Mouse (Mus musculus): ENCODE measurements around the gene 4931428F04Rik. TPM values are rescaled to one million over a fixed set of nuclear protein-coding genes. Genes with fewer than 3 reads are reported as not detected.

The 4931428F04Rik gene
- polyA plus RNA-seq, 1 experiment from 2014 or later, result 122 TPM

DNA sequence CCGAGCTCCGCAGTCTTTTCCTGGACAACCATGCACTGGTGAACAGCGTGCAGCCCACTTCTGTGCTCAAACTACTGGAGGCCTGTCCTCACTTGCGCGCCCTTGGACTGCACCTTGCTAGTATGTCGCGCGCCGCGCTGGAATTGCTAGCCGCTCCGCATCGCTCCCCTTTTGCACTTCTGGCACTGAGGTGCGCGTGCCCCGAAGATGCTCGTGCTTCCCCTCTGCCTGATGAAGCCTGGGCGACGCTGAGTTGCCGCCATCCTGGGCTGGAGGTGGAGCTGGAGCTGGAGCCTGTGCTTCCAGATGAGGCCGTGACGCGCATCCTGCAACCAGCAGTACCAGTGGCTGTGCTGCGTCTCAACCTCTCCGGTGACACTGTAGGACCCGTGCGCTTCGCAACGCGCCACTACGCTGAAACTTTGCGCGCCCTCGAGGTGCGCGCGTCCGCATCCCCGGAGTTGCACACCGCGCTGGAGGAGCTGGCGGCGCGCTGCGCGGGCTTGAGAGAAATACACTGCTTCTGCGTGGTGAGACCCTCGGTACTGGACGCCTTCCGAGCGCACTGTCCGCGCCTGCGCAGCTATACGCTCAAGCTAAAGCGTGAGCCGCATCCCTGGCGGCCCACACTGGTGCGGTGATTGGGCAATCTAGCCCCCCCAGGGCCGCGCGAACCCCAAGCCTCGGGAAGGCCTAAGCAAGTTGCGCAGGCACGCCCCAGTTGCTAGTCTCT lies 21.2 kb downstream of the 4931428F04Rik start:
- H3K27me3 ChIP-seq (replicated peaks), result peaks cover 95% of the 10 kb centered on the region
- H3K9ac ChIP-seq (replicated peaks), result peak overlapping the region; percentile 54
- peak overlapping the region; percentile 80 for H3K4me2 ChIP-seq
- peak overlapping the region; percentile 82 for H3K27ac ChIP-seq (replicated peaks)
- WGBS, result 3% methylated on average over 65 of the region's 65 CpGs
- peak; percentile 89 for ATAC-seq (ENCODE audit: low FRiP score)
- H3K36me3 ChIP-seq, result no peaks in the 10 kb centered on the region
- H3K4me1 ChIP-seq, result peaks cover 56% of the 10 kb centered on the region
- peak overlapping the region; percentile 54 for H3K4me3 ChIP-seq (replicated peaks)
- no peaks in the 10 kb centered on the region for H3K9me3 ChIP-seq (replicated peaks)

DNA sequence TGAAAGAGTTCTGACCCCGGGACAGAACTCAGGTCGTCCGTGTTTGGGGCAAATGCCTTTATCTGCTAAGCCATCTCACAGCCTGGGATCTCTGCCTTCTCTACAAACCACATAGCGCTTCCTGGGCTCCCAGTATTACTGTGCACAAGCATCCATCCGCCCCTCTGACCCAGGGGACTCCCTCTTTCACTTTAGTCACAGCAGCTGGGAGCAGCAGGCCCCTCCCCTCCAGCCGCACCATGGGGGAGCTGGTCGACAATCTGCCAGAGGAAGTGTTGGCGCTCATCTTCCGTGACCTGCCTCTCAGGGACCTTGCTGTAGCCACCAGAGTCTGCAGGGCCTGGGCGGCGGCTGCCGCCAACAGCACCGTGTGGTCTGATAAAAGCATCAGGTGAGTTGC lies 22.9 kb downstream of the 4931428F04Rik start:
- no peaks in the 10 kb centered on the region for H3K36me3 ChIP-seq
- no peak overlapping the region for H3K27ac ChIP-seq (replicated peaks)
- 13% methylated on average over 13 of the region's 13 CpGs for WGBS
- peaks cover 91% of the 10 kb centered on the region for H3K27me3 ChIP-seq (replicated peaks)
- no peaks in the 10 kb centered on the region for H3K9me3 ChIP-seq (replicated peaks)
- ATAC-seq (ENCODE audit: low FRiP score), result no peak
- H3K4me1 ChIP-seq, result peaks cover 56% of the 10 kb centered on the region
- H3K4me3 ChIP-seq (replicated peaks), result no peak overlapping the region
- H3K9ac ChIP-seq (replicated peaks), result no peak overlapping the region
- H3K4me2 ChIP-seq, result peak overlapping the region; percentile 3; the same call in 1 of the 2 replicates

DNA sequence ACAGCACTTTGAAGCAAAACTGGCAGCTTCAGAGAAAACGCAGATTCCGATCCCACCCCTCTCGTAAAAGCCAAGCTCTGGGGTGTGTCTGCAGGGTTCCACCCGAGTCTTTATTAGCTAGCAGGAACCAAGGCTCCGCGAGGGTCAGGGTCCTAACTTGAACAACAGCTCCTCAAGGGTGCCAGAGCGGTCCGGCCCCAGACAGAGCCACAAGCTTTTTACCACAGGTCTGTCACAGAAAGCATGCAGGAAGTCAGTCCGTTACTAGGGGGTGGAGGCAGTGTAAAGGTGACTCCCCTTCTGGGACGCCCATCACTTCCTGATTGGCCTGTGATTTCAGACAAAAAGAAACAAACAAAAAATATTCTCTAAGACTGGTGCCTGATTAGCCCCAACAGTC lies 24.5 kb downstream of the 4931428F04Rik start:
- ATAC-seq (ENCODE audit: low FRiP score), result no peak
- H3K4me2 ChIP-seq, result peak overlapping the region; percentile 92
- H3K4me1 ChIP-seq, result peaks cover 46% of the 10 kb centered on the region
- no peaks in the 10 kb centered on the region for H3K36me3 ChIP-seq
- no peak overlapping the region for H3K27ac ChIP-seq (replicated peaks)
- no peaks in the 10 kb centered on the region for H3K9me3 ChIP-seq (replicated peaks)
- H3K4me3 ChIP-seq (replicated peaks), result peak overlapping the region; percentile 64
- H3K27me3 ChIP-seq (replicated peaks), result peaks cover 91% of the 10 kb centered on the region
- 4% methylated on average over 10 of the region's 10 CpGs for WGBS
- no peak overlapping the region for H3K9ac ChIP-seq (replicated peaks)

DNA sequence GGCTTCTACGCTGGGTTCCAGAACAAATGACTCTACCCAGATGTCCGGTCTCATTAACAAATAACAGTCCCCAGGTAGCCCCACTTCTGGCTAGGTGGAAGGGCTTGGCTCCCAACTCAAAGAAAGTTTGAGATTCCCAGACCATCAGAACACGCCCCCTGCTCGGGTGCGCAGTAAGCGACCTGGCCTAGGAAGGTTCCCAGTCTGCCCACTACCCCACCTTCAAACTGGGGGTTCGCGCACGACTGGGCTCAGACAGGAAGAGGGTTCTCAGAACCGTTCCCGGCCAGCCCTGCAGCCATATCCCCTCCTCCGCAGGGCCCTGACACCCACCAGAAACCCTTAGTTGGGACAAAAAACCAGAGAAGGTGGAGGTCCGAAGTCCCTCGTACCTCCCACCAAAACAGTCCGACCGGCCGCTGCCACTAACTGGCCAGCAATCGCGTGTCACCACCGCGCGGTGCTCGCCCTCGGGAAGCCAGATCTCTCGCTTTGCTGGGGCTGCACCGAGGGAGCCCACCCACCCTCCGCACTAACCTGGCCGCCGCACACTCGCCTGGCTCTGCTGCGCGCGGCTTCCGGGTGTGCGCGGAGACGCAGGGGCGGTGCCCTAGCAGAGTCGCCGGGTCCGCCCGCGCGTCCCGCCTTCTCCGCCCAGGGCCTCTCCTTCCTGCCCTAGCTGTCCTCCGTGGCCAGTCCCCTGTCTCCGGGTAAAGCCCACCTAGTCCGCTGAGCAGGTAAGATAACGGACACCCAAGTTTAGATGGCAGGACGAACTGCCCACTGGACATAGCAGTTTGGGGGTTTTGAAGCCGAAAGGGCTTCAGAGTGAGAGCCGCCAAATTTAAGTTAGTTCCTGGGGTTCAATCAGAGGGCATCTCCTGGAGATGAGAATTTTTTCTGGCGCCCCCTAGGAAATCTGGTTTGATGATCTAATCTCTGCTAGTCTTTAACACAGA lies 25.4 kb downstream of the 4931428F04Rik start, which contains the start of the genes Tradd and Fbxl8:
TSS of gene Tradd (minus strand) at position 586 of the 959 bp plus-strand sequence.
TSS of gene Fbxl8 (plus strand) at position 625 of the 959 bp plus-strand sequence.
- Histone ChIP-seq H3K36me3 (no peaks in the 10 kb centered on the region), H3K4me2 (peak within 1 kb of the TSS; percentile 92), H3K27ac (replicated peaks) (no peak within 1 kb of the TSS), H3K4me3 (replicated peaks) (peak within 1 kb of the TSS; percentile 64), H3K27me3 (replicated peaks) (peaks cover 90% of the 10 kb centered on the region), H3K4me1 (peaks cover 45% of the 10 kb centered on the region), H3K9me3 (replicated peaks) (no peaks in the 10 kb centered on the region), H3K9ac (replicated peaks) (peak within 1 kb of the TSS; percentile 49)
- ATAC-seq (ENCODE audit: low FRiP score), result no peak
- WGBS, result under 1% methylated on average over 54 of the region's 54 CpGs

DNA sequence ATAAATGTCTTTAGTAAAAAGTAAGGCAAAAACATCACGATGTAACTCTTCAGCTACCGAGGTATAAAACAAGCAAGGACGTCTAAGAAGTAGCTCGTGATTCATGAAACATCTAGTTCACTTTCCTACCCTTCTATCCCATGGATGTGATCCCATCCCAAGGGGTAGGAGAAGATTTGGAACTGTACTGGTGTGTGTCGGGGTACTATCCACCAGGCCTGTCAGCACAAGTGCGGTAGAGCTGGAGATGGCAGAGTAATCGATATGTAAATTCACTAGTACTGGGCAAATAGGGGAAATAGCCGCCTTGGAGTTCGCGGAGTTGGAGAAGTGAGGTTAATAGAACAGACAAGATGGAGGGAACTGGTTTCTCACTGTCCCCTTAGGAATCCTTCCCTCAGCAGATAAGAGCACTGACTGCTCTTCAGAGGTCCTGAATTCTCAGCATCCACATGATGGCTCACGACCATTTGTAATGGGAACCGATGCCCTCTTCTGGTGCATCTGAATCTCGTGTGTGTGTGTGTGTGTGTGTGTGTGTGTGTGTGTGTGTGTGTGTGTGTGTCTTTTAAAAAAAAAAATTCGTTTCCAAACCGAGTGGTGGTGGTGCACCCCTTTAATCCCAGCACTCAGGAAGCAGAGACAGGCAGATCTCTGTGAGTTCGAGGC lies 26.3 kb downstream of the 4931428F04Rik start:
- 0 out of 2 replicates have a peak overlapping the region, but pooled peaks have one; percentile 92 for H3K4me2 ChIP-seq
- H3K9ac ChIP-seq (replicated peaks), result no peak overlapping the region
- no peak overlapping the region for H3K27ac ChIP-seq (replicated peaks)
- no peak for ATAC-seq (ENCODE audit: low FRiP score)
- 41% methylated on average over 16 of the region's 16 CpGs for WGBS
- peaks cover 45% of the 10 kb centered on the region for H3K4me1 ChIP-seq
- peaks cover 91% of the 10 kb centered on the region for H3K27me3 ChIP-seq (replicated peaks)
- no peaks in the 10 kb centered on the region for H3K36me3 ChIP-seq
- no peaks in the 10 kb centered on the region for H3K9me3 ChIP-seq (replicated peaks)
- peak overlapping the region; percentile 64 for H3K4me3 ChIP-seq (replicated peaks)

DNA sequence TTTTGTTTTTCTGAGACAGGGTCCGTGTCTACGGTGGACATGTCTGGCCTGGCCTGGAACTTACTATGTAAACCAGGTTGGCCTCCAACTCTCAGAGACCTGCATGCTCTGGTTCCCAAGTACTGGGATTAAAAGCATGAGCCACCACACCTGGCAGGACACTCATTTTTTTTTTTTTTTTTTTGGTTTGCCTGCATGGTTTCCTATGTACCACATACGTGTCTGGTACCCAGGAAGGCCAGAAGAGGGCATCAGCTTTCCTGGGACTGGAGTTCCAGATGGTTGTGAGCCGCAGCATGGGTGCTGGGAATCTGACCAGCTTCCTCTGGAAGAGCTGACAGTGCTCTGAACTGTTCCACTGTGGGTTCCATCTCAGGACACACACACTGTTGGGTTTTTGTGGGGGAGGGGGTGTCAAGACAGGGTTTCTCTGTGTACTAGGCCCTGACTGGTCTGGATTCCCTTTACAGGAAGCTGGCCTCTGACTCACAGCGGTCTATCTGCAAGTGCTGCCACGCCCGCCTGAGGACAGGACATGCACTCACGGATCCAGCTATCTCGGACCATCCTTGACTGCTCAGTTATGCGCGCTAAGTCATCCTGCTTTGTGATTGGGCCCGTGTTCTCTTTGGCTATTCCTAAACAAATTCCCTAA lies 28.2 kb downstream of the 4931428F04Rik start:
- Histone ChIP-seq H3K4me3 (replicated peaks) (no peak overlapping the region), H3K9ac (replicated peaks) (no peak overlapping the region), H3K4me1 (peaks cover 32% of the 10 kb centered on the region), H3K9me3 (replicated peaks) (no peaks in the 10 kb centered on the region), H3K27ac (replicated peaks) (no peak overlapping the region), H3K36me3 (no peaks in the 10 kb centered on the region), H3K27me3 (replicated peaks) (peaks cover 87% of the 10 kb centered on the region), H3K4me2 (no peak overlapping the region)
- no peak for ATAC-seq (ENCODE audit: low FRiP score)
- WGBS, result 86% methylated on average over 12 of the region's 12 CpGs

DNA sequence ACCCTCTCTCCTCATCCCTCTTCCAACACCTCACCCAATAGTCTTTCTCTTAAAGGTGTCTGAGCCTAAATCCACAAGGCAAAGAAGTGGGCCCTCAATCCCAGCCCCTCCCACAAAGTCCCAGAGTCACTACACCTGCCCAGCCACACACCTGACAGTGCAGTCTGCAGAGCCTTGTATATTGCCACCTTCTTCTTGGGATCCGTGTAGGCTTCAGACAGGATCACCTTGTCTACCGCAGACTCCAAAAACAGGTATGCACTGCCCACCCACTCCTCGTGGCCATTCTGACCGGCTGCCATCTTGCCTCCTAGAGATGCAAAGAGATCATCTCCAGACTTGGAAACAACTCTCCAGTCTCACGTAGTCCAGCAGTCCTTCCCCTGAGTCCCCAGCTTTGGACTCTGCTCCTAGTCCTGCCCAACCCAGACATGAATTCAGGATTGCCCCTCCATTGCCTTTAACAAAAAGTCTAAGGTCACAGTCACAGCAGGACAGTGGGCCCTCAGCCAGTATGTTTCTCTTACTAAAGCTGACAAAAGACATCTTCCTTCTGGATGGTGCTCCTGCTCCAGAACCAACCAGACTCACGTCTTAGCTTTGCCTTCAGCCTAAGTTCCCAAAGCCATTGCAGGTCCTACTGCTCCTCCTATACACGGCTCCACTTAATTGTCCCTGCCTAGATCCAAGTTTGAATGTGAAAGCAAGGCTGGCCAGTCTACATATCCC lies 29.1 kb downstream of the 4931428F04Rik start:
- H3K4me1 ChIP-seq, result peaks cover 32% of the 10 kb centered on the region
- 67% methylated on average over 7 of the region's 7 CpGs for WGBS
- no peak overlapping the region for H3K27ac ChIP-seq (replicated peaks)
- H3K36me3 ChIP-seq, result no peaks in the 10 kb centered on the region
- no peak overlapping the region for H3K4me2 ChIP-seq
- no peak overlapping the region for H3K9ac ChIP-seq (replicated peaks)
- no peak overlapping the region for H3K4me3 ChIP-seq (replicated peaks)
- H3K9me3 ChIP-seq (replicated peaks), result no peaks in the 10 kb centered on the region
- peaks cover 87% of the 10 kb centered on the region for H3K27me3 ChIP-seq (replicated peaks)
- ATAC-seq (ENCODE audit: low FRiP score), result no peak

DNA sequence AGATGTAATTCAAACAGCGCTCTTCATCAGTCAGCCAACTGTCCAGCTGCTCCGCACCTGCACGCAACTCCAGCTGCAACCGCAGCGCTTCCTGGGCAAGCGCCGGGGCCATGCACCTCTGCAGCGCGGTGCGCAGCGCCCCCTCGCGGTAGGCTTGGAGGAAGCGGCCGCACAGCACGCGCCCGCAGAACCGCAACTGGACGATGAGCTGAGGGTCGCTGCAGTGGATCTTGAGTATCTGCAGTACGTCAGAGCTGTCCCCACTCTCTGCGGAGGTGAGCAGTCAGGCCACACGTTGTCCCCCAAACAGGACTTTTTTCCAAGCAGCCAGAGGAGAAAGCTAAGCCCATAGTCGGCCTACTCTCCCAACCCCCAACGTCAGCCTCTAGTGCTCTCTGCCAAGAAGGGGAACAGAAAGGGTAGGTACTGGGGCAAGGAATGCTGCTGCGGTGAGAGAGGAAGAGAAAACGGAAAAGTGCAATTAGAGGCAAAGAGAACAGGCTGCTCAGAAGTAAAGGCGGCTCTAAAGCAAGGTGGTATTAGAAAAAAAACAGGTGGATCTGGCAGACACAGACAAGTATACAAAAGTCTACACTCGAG lies 29.8 kb downstream of the 4931428F04Rik start:
- peak overlapping the region; percentile 82 for H3K4me2 ChIP-seq
- H3K9ac ChIP-seq (replicated peaks), result peak overlapping the region; percentile 18; the same call in 1 of the 2 replicates
- H3K4me1 ChIP-seq, result peaks cover 34% of the 10 kb centered on the region
- peak overlapping the region; percentile 41 for H3K4me3 ChIP-seq (replicated peaks)
- H3K9me3 ChIP-seq (replicated peaks), result no peaks in the 10 kb centered on the region
- peaks cover 83% of the 10 kb centered on the region for H3K27me3 ChIP-seq (replicated peaks)
- H3K27ac ChIP-seq (replicated peaks), result no peak overlapping the region
- WGBS, result 3% methylated on average over 30 of the region's 30 CpGs
- H3K36me3 ChIP-seq, result no peaks in the 10 kb centered on the region
- ATAC-seq (ENCODE audit: low FRiP score), result peak; percentile 62; the same call in 1 of the 2 replicates

DNA sequence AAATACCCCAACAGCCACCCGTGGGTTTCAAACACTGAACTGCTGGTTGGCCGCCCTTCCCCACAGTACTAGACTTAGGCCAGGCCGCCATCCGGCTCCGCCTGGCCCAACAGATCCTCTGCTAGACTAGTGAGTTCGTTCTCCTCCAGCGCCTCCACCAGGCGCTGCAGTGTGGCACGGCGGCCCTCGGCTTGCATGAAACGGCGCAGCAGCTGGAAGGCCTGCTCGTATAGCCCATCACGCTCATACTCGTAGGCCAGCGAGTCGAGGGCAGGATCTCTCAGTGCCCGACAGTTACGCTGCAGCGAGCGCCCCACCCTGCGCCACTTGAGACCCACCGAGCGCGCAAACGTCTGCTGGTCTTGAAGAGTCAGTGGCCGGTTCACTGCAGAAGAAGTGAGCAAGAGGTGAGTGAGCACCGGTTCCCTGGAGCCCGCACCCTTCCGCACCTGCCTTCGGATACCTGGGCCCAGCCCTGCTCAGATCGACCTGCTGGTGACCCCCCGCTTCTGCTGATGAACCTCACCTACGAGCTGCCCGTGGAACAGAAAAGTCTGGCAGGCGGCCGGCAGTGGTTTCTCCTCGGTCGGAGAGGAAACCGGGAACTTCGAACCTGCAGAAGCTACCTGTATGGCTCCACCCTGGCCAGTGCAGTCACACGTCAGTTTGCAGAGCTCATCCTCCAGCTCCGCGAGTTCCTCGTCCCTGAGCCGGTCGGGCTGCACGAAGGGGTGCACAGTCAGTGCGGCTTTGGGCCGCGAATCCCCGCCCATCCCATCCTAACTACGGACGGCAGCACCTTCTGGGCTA lies 30.5 kb downstream of the 4931428F04Rik start:
- H3K9me3 ChIP-seq (replicated peaks), result no peaks in the 10 kb centered on the region
- H3K9ac ChIP-seq (replicated peaks), result peak overlapping the region; percentile 18; the same call in 1 of the 2 replicates
- peak overlapping the region; percentile 82 for H3K4me2 ChIP-seq
- H3K36me3 ChIP-seq, result no peaks in the 10 kb centered on the region
- peaks cover 35% of the 10 kb centered on the region for H3K4me1 ChIP-seq
- peak; percentile 20; the same call in 1 of the 2 replicates for ATAC-seq (ENCODE audit: low FRiP score)
- peak overlapping the region; percentile 41 for H3K4me3 ChIP-seq (replicated peaks)
- 4% methylated on average over 55 of the region's 55 CpGs for WGBS
- H3K27me3 ChIP-seq (replicated peaks), result peaks cover 77% of the 10 kb centered on the region
- no peak overlapping the region for H3K27ac ChIP-seq (replicated peaks)
